Mouse (Mus musculus) heart, postnatal 0 days (tissue): ENCODE results near the gene Mthfsd.

Source experiments
- CTCF ChIP-seq: IDR thresholded peaks from 2 replicates; pipeline ENCODE4 v1.5.1; 2016; ENCODE audit warnings: antibody characterized with exemption, control low read depth, low read depth
- EP300 ChIP-seq: IDR thresholded peaks from 2 replicates; pipeline ENCODE4 v1.6.1; 2016; ENCODE audit warnings: antibody characterized with exemption, low read depth

GRCm38 (mm10) chr8:121116591-121117185 lies 8.5 kb upstream of the Mthfsd start:
- TF ChIP-seq CTCF (no peak), EP300 (no peak)
